Mouse (Mus musculus): ENCODE measurements around the gene Morf4l2. TPM values are rescaled to one million over a fixed set of nuclear protein-coding genes. Genes with fewer than 3 reads are reported as not detected.
"Not testable (repeated sequence)": the region's sequence is repeated elsewhere in the genome, so short reads cannot be mapped to it uniquely, and the experiment has no call there.

Morf4l2 gene
- total RNA-seq (2021): 100 to 1,000 TPM; 167 to 171 TPM

DNA sequence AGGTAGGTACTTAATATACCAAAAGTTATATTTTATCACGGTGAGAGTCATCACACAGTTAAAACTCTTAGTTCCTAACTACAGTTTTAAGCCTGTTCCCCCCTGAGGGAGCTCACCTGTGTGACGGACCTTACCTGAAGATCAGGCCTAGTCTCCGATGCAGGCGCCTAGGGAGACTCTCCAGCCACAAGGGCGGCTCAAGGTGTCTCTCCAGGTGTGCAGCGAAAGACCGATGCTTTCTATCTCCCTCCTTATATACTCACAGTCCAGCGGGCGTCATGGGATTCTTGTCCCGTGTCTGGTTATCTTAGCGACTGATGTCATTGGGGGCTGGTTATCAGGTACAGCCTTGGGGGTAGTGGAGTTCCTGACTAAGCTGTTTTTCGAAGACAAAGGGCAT, at the start of gene Morf4l2:
Gene Morf4l2, minus strand, starts transcription at position 232 of the 400 bp plus-strand sequence.
- no peak for DNase-seq
- intact Hi-C loops (cut with DNase I): loop anchor here (2.0 to 5.0 kb wide), 2 partner anchors 77 to 274 kb away; no protein-coding TSS in a partner anchor

DNA sequence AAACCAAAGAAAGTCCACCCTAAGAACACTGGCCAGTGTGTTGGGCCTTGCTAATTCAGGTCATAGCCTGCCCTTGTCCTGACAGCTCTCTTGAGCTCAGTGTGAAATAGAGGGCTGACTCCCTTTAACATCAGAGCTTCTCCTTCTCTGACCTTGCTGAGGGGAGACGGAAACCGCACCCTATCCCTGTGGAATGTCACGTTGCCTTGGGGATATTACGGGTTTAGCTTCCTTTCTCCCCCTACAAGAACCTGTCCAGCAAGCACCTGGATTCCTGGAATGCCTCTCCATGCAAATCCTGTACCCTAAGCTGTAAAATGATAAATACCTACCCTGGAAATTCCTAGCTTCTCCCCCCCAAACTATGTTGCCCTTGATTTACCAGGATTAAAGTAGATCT, 46.0 kb upstream of the Morf4l2 start:
- no peak for DNase-seq
- intact Hi-C loops (cut with DNase I): no loop called here

DNA sequence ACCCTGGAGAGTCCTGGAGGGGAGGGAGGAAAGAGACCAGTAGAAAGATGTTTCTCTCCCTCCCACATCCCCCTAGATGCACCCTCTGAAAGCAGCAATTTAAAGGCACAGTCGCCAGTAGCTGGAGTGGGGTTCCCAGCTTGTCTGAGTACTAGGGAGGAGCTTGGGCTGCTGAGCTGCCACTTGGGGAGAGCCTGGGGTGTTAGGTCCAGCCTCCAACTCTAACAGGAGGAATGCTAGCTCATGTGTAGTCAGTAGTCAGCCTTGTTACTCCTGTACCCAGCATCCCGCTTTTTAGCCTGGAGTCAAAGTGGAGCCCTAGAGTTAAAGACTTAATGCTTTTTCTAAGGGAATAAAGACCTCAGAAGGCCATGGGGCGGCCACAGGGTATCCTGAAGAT, 36.6 kb upstream of the Morf4l2 start, which contains the start of gene Glra4:
Gene Glra4, minus strand, starts transcription at position 101 of the 400 bp plus-strand sequence.
- DNase-seq: no peak
- intact Hi-C loops (cut with DNase I): no loop called here

DNA sequence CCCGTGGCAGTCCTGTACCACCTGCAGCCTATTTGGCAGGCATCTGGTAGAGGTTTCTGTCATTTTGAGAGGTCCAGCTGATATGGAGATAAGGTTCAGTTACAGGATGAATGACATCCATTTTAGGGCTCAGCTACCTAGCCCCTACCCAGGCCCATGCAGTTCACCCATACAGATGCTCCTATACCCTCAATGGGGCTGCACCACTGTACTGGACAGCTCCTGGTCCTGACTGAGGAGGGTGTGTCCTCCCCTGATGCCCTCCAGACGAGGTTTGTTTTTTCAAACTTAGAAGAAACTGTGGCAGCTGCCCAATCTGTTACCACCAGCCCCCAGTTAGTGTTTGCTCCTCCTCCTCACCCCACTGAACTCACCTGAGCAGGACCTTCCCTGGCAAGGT, 35.8 kb upstream of the Morf4l2 start:
- intact Hi-C loops (cut with DNase I): no loop called here
- DNase-seq: no peak

DNA sequence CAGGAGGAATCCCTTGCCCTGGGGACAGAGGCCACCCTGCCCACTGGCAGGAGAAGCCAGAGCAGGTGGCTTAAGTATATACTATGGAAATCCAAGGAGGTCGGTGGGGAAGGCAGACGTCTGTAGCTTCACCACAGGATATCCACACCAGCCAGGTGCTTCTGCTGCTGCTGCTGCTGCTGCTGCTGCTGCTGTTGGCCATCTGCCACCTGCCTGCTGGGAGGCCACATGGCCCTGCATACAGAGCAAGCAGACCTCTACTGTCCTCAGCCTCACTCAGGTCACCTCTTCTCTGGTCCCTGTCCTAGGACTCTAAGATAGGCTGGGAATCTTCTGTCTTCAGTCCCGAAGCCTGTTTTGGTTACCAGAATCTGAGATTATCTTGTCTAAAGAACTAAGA, 34.6 kb upstream of the Morf4l2 start:
- DNase-seq: no peak
- intact Hi-C loops (cut with DNase I): no loop called here

DNA sequence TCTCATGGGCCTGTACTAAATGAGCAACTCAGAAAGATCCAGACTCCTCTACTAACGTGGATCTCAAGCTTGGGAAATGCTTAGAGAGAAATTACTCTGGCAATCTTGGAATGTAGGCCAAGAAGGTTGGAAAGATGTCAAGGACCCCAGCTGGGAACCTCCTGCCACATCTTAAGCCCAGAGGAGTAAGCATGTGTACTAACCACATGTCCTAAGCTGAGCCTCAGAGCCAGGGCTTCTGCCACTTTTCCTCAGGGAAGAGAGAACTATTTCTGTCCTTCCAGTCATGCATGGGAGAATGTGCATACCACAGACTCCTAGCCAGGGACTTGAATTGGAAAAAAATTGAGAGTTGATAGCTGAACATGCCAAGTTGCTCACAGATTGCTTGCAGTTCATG, 29.5 kb upstream of the Morf4l2 start:
- DNase-seq: peak; percentile 45 to 48
- intact Hi-C loops (cut with DNase I): no loop called here

DNA sequence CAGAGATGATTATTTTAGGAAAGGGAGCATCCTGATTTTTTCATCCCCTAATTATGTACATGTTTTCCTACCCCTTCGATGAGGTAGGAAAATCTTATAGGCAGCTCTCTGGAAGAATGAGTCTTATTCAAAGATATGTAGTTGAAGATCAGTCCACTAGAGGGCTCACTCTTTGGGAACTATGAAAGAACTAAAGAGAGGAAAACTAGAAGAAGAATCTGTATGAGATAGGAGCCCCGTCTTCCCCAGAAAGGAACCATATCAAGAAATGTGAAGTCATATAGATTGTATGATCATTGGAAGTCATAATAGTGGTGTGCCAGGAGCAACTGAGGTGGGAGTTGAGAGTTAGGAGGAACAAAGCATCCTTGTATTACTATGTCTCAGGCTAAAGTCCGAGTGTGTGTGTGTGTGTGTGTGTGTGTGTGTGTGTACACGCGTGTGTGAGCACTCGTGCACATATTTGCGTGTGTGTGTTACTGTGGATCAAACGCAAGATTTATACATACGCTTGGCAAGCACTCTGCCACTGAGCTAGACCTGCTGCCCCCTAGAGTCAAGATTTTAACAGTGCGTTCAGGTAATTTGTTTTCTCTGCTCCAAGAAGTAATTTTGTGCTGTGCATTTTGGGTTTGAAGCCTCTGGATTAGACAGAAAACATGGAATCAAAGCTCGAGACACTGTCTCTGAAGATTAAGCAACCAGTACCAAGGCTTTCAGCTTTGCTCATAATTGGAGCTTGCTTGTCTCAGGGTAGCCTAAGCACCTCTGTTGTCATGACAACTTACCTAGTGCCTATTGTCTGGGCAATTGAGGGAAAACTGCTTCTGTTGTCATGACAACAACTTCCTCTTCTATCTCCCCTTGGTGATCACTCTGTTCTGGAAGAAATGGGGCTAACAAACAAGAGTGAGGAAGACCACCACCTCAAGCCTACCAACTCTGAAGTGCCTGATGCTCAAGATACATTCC, 17.9 kb upstream of the Morf4l2 start:
- DNase-seq: no peak
- intact Hi-C loops (cut with DNase I): loop anchor here (2.0 kb wide), 1 partner anchor 59 kb away; no protein-coding TSS in a partner anchor

DNA sequence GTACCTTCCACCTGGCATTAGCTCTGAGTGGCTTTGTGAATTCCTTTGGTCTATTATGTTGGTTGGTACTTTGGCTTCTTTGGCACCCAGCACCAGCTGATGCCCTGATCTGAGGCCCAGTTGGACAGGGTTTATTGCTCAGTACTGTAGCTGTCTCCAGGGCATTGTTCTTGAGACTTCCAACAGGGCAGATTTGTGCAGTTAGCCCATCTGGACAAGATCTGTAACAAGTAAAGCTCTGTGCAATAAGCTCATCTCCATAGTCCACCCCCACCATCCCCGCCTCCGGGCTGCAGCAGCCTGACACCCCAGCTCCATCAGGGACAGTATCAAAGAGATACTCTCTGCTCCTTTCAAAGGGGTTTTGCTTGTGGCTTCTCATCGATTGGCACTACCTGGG, 12.0 kb upstream of the Morf4l2 start:
- intact Hi-C loops (cut with DNase I): no loop called here
- no peak for DNase-seq

DNA sequence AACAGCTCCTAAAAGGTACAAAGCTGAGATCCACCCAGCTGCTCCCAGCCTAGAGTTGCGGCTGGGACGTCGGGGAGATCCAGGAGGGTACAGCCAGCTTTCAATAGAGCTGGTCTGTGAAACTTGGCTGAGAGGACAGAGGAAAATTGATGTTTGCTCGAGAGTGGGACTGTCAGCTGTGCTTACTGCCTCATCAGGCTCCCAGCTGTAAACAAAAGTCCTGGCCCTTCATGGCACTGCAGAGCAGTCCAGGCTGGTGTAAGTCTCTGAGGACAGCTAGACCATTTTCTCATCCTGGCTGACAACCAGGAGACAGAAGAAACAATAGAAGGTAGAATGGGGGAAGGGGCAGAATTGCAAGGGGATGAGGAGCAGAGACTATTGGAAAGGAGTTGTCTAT, 5.8 kb upstream of the Morf4l2 start:
- intact Hi-C loops (cut with DNase I): no loop called here
- no peak for DNase-seq

DNA sequence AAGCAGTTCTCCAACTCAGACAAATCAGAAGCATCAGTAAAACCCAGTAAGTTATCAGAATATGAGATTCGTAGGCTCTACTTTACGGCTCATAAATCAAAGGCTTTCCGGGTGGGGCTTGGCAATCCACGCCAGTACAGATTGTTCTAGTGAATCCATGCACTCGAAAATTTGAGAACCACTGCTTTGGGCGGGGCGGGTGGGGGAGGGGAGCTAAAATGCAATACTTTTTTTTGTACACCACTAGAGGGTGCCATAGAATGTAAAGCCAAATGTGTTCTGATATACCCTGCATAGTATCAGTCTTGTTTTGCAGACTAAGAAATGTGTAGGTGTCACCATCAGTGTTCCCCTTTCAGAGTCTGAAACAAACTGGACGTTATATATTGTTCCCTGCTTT, 1.2 kb upstream of the Morf4l2 start:
- no peak for DNase-seq
- intact Hi-C loops (cut with DNase I): loop anchor here (5.0 kb wide), 1 partner anchor 273 kb away; no protein-coding TSS in a partner anchor

DNA sequence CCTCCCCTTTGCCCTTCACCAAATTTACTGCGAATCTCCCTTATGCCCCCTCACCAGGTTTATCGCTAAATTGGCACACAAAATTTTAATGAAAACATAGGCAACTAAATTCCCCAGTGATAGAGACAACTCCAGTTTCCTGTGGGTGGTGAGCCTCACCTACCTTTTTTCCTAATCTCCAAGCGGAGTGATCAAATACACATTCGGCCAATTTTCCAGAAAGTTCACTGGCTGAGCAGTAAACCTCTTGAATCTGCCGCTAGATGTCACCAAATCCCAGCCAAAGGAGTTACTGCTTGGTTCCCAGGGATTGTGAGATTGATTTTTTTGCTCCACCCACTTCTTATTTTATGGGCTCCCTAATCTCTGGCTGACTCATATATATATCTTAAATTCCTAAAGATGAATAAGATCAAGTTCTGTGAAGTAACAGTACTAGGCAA, 808 bp downstream of the Morf4l2 start:
- peak; percentile 70 to 76 for DNase-seq

DNA sequence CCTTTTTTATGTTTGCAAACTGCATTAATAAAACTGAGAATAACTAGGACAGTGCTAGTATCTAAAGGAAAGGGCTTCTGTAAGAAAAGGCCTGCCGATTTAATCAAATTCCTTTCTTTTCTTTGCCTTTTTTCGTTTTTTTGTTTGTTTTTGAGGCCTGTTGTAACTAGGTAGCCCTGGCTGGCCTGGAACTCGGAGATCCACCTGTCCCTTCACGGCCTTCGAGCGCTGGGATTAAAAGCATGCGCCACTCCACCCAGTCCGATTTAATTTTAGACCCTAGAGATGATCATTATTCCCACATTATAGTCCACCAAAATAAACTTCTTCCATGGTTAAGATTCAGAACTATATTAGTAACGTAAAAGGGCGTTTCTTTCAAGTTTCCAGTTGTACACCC, 1.2 kb downstream of the Morf4l2 start:
- intact Hi-C loops (cut with DNase I): loop anchor here (2.0 to 5.0 kb wide), 2 partner anchors 79 to 275 kb away; no protein-coding TSS in a partner anchor
- DNase-seq: peak in 1 of 2 experiments; percentile 13

More for the DNA sequence above, 808 bp downstream of the Morf4l2 start:
- intact Hi-C loops (cut with DNase I): loop anchor here (2.0 to 5.0 kb wide), 2 partner anchors 78 to 275 kb away; no protein-coding TSS in a partner anchor

DNA sequence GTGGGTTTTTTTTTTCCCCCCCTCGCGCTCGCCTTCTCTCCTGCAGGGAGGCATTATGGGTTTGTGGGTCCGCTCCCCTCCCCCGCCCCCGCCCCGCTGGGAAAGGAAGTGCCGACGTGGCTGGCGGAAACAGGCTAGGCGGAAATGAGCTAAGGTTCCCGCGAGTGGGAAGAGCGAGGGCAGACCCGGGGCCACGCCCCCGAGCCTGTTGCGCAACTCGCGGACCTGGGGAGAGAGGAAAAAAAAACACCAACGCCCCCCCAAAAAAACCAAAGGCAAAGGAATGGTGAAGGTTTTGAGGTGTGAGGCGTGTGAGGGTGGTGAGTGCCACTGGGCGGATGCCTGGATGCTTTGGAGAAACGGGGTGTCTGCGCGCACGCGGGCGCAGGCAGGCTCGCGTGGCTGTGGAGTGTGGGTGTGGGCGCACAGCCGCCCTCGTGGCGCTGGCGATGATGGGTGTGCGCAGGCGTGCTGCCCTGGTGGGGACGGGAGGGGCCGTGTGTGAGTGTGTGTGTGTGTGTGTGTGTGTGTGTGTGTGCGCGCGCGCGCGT, 1.8 kb downstream of the Morf4l2 start:
- intact Hi-C loops (cut with DNase I): loop anchor here (2.0 to 5.0 kb wide), 2 partner anchors 79 to 276 kb away; no protein-coding TSS in a partner anchor
- peak; percentile 79 to 80 for DNase-seq

DNA sequence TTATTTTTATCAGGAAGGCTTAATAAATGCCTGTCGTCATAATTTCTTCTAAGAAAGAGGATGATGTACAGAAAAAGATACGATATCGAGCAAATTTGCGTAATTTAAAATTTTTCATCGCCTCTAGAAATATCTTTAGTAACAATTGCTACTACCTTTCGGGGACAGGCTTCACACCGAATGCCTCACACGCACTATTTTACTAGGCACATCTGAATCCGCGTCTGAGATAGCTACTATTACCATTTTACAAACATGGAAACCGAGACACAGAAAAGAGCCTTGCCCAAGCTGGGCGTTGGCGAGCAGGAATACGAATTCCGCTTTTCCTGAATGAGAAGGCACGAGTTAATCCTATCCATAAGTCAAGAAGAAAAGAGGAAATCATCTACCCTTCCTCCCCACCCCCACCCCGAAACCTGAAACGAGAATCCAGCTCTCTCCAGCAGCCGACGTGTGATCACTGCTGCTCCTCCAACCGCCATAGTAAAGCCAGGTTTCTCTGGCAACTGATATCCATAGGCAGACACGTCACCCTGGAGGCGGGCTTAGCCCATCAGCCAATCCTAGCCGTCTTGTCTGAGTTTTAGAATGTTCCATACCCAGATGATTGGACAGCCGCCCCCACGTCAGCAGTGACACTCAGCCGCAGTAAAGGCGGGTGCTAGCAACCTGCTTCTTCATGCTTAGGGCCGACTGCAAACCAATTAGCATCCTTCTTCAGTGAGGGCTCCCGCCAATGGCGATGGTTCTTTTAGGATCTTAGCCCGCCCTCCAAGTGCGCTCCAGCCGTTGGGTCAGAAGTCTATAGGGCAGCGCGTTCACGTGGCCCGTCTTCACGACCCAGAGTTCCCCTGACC, 2.5 kb downstream of the Morf4l2 start:
- intact Hi-C loops (cut with DNase I): loop anchor here (5.0 kb wide), 1 partner anchor 276 kb away; no protein-coding TSS in a partner anchor
- peak; percentile 92 to 96 for DNase-seq

DNA sequence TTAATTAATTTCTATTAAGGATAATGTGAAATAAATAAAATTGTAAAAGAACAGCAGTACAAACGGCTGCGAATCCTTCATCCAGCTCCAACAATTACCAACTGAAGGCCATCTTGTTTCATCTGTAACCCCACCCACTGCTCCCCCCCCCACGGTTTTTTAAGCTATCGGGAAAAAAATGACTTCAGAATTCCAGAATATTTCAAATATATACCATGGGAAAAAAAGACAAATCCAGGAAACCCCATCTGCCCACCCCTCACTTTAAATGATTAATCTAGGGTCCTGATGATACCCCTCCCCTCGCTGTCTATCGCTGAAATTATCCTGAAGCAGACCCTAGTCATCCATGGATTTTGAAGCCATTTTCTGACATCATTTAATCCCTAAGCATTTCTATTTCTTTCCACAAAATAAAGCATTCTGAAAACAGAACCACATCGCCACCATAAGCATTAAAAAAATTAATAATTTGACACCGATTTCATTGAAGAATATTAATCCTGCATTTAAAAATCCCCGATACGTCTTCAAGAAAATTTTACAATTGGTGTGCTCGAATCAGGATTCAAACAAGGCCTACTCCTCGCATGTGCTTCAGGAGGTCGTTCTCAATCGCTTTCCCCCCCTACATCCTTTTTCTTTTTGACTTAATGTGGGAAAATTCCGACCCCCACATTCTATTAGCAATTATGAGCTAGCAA, 3.3 kb downstream of the Morf4l2 start:
- intact Hi-C loops (cut with DNase I): loop anchor here (5.0 kb wide), 1 partner anchor 277 kb away; no protein-coding TSS in a partner anchor
- no peak for DNase-seq

DNA sequence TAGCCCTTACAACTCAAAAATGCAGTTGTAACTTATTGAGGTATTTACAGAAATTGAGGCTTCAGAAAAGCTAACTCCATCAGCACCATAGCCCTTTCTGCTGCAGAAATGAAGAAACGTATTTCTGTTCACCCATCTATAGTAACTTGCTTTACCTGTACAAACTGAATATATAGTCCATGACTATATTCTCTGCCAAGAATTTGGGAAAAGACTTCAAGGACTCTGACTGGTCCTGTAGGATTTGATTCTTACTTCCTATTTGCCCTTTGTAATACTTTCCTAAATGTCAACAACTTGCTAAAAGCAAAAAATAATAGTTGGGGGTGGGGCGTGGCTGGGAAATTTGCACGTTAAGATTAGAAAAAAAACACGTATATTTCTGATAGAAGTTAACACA, 11.5 kb downstream of the Morf4l2 start:
- intact Hi-C loops (cut with DNase I): no loop called here
- DNase-seq: no peak

DNA sequence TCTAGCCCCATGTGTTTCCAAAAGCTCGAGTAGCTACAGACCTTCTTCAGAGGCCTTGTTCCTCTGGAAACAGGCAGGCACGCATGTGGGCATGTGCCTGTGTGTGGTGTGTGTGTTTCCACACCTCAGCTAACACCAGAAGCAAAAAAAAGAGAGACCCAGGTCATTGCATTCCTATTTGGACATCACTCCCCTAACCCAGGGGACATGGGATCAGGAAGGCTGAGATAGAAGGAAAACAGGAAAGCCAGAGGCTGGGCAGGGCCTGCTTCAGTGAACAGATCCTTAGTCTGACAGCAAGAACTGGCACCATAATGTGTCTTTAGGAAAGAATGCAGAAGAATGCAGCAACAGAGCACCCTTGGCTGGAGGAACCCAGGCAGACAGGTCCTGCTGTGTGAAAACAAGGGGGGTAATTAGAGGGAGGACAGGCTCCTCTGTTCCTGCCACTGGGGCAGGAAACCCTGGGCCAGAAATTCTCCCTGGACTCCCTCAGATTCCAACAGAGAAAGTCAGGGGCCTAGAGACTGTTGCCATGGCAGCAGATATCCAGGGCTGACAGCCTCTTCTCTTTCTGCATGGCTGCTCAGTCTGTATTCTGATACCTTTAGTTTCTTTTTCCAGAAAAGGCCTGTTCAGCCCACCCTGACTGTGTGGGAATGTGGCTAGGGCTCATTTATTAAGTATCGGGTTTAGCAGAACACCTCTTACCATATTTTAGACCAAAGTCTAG, 28.6 kb downstream of the Morf4l2 start:
- intact Hi-C loops (cut with DNase I); DNase-seq: not testable (repeated sequence)

DNA sequence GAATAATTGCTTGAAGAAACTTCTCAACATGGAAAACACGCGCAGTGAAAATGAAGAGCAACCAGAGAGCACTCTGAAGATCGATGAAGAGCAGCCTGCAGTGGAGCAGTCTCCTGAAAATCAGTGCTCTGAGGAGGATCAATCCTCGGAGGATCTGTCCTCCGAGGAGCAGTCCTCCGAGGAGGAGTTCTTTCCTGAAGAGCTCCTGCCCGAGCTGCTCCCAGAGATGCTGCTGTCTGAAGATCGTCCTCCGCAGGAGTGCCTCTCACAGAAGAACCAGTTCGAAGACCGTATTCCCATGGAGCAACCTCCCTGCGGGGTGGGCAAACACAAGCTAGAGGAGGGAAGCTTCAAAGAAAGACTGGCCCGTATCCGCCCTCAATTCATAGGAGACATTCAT, 34.7 kb downstream of the Morf4l2 start:
- intact Hi-C loops (cut with DNase I): no loop called here
- DNase-seq: no peak

DNA sequence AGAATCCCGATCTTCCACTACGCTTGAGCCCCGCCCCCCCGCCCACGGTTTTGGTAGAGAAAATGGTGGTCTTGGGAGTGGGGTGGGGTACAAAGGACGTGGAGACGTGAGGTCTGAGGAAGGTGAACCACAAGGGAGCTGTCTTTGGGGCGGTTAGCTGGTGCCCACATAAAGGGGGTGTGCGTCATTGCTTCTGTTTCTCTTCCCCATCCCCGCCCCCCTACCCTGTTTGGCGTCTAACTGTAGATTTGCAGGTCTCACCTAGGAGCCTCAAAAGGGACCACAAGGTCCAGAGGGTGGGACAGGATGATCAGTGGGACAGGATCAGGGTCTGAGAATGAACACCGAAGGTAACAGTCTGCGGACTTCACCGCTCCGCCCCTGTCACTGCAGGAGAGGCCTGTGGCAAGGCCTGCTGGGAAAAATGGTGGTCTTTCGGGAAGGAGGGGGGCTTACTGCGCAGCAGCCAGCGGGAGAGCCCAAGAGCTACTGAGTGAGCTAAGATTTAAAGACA, 35.3 kb downstream of the Morf4l2 start:
- intact Hi-C loops (cut with DNase I): no loop called here
- peak; percentile 54 to 59 for DNase-seq

All from heart, postnatal 10 days (tissue).